ENCODE assay signal across 30 mouse cellular contexts in genomic region chr12:52012159-52012558, GRCm38 (mm10). TPM values are rescaled to one million over a fixed set of nuclear protein-coding genes. Genes with fewer than 3 reads are reported as not detected.
DNase-seq lines count a peak whose midpoint lies in the region; ATAC-seq and TF ChIP-seq lines count a peak whose summit lies in the region.
"Had no signal": no experiment of that assay in that cellular context is flagged by ENCODE, and none has a peak within 500 bp of the region (broad histone marks: within the 10 kb centered on the region; RNA-seq: fewer than 3 reads in every experiment).

No protein-coding gene starts in this region.

- H3K9ac ChIP-seq in forebrain, embryonic 12.5 days = no peak overlapping the region
- H3K9ac ChIP-seq in forebrain, embryonic 14.5 days (ENCODE audit: low read length) = no peak overlapping the region
- no peak overlapping the region for H3K9ac ChIP-seq in midbrain, embryonic 15.5 days
- no peak overlapping the region for H3K9ac ChIP-seq in midbrain, embryonic 12.5 days (replicated peaks)
- H3K9ac ChIP-seq in midbrain, postnatal 0 days (replicated peaks; ENCODE audit: low read length, poor library complexity, severe bottlenecking) = no peak overlapping the region
- H3K9ac ChIP-seq: embryonic facial prominence, embryonic 13.5 days; embryonic facial prominence, embryonic 15.5 days had no signal

- DNase-seq in forebrain, embryonic 14.5 days (ENCODE audit: low spot score) = no peak
- peak; percentile 67 for DNase-seq in heart, adult 11 months
- DNase-seq in heart, postnatal 4 days = no peak
- no peak for DNase-seq in midbrain, embryonic 10.5 days (ENCODE audit: low spot score)
- DNase-seq in midbrain, postnatal 0 days (ENCODE audit: low spot score) = no peak
- DNase-seq: adrenal gland, adult 2 months; adrenal gland, postnatal 10 days; adrenal gland, postnatal 25 days; cerebellum, adult 11 months; cerebellum, adult 18-20 months; cerebellum, adult 8-10 months; cerebellum, adult 9-11 months; cerebellum, postnatal 14 days; cerebellum, postnatal 36 days; embryo, embryonic 11 days had no signal

- H3K9me3 ChIP-seq in forebrain, embryonic 12.5 days = no peaks in the 10 kb centered on the region
- no peaks in the 10 kb centered on the region for H3K9me3 ChIP-seq in forebrain, embryonic 14.5 days (replicated peaks; ENCODE audit: control insufficient read depth, low read length)
- no peaks in the 10 kb centered on the region for H3K9me3 ChIP-seq in midbrain, embryonic 10.5 days (replicated peaks)
- H3K9me3 ChIP-seq in midbrain, embryonic 15.5 days = no peaks in the 10 kb centered on the region
- H3K9me3 ChIP-seq in midbrain, embryonic 12.5 days = no peaks in the 10 kb centered on the region
- no peaks in the 10 kb centered on the region for H3K9me3 ChIP-seq in midbrain, postnatal 0 days (ENCODE audit: low read length)
- H3K9me3 ChIP-seq: embryonic facial prominence, embryonic 13.5 days; embryonic facial prominence, embryonic 15.5 days had no signal

- peaks cover 11% of the 10 kb centered on the region; the same call in 1 of the 2 replicates for H3K4me1 ChIP-seq in forebrain, embryonic 12.5 days
- H3K4me1 ChIP-seq in forebrain, embryonic 14.5 days (ENCODE audit: control insufficient read depth, insufficient read depth, low read length) = no peaks in the 10 kb centered on the region
- peaks cover 15% of the 10 kb centered on the region for H3K4me1 ChIP-seq in midbrain, embryonic 10.5 days
- no peaks in the 10 kb centered on the region; the same call in 1 of the 2 replicates for H3K4me1 ChIP-seq in midbrain, embryonic 15.5 days
- peaks cover 12% of the 10 kb centered on the region; the same call in 1 of the 2 replicates for H3K4me1 ChIP-seq in midbrain, embryonic 12.5 days
- no peaks in the 10 kb centered on the region for H3K4me1 ChIP-seq in midbrain, postnatal 0 days (ENCODE audit: insufficient read depth, low read length)
- H3K4me1 ChIP-seq: embryonic facial prominence, embryonic 13.5 days; embryonic facial prominence, embryonic 15.5 days had no signal

- TF ChIP-seq CTCF in midbrain, postnatal 0 days (IDR thresholded peaks at IDR 0.05) = no peak

- no peaks in the 10 kb centered on the region for H3K27me3 ChIP-seq in forebrain, embryonic 12.5 days
- no peaks in the 10 kb centered on the region for H3K27me3 ChIP-seq in forebrain, embryonic 14.5 days (replicated peaks; ENCODE audit: control insufficient read depth, insufficient read depth, low read length)
- H3K27me3 ChIP-seq in midbrain, embryonic 10.5 days (ENCODE audit: low read depth, poor library complexity, severe bottlenecking) = no peaks in the 10 kb centered on the region
- H3K27me3 ChIP-seq in midbrain, embryonic 15.5 days (replicated peaks) = no peaks in the 10 kb centered on the region
- H3K27me3 ChIP-seq in midbrain, embryonic 12.5 days = no peaks in the 10 kb centered on the region
- no peaks in the 10 kb centered on the region for H3K27me3 ChIP-seq in midbrain, postnatal 0 days (ENCODE audit: insufficient read depth, low read length)
- H3K27me3 ChIP-seq: embryonic facial prominence, embryonic 13.5 days; embryonic facial prominence, embryonic 15.5 days had no signal

- no peak overlapping the region for H3K4me3 ChIP-seq in forebrain, embryonic 12.5 days (replicated peaks)
- H3K4me3 ChIP-seq in forebrain, embryonic 14.5 days (ENCODE audit: low read depth, low read length) = no peak overlapping the region
- H3K4me3 ChIP-seq in midbrain, embryonic 10.5 days = no peak overlapping the region
- H3K4me3 ChIP-seq in midbrain, embryonic 15.5 days = no peak overlapping the region
- H3K4me3 ChIP-seq in midbrain, embryonic 12.5 days = no peak overlapping the region
- no peak overlapping the region for H3K4me3 ChIP-seq in midbrain, postnatal 0 days (ENCODE audit: low read depth, low read length)
- H3K4me3 ChIP-seq: embryonic facial prominence, embryonic 13.5 days; embryonic facial prominence, embryonic 15.5 days; erythroblast, embryonic 14.5 days had no signal

- H3K36me3 ChIP-seq in forebrain, embryonic 12.5 days (replicated peaks) = no peaks in the 10 kb centered on the region
- no peaks in the 10 kb centered on the region for H3K36me3 ChIP-seq in forebrain, embryonic 14.5 days (ENCODE audit: control insufficient read depth, insufficient read depth, low read length)
- H3K36me3 ChIP-seq in midbrain, embryonic 10.5 days = no peaks in the 10 kb centered on the region
- H3K36me3 ChIP-seq in midbrain, embryonic 15.5 days (replicated peaks) = no peaks in the 10 kb centered on the region
- no peaks in the 10 kb centered on the region for H3K36me3 ChIP-seq in midbrain, embryonic 12.5 days
- no peaks in the 10 kb centered on the region for H3K36me3 ChIP-seq in midbrain, postnatal 0 days (ENCODE audit: insufficient read depth, low read length)
- H3K36me3 ChIP-seq: embryonic facial prominence, embryonic 13.5 days; embryonic facial prominence, embryonic 15.5 days had no signal

- no peak overlapping the region for H3K4me2 ChIP-seq in forebrain, embryonic 12.5 days
- no peak overlapping the region for H3K4me2 ChIP-seq in forebrain, embryonic 14.5 days (ENCODE audit: low read length)
- H3K4me2 ChIP-seq in midbrain, embryonic 15.5 days = no peak overlapping the region
- no peak overlapping the region for H3K4me2 ChIP-seq in midbrain, embryonic 12.5 days (replicated peaks)
- no peak overlapping the region for H3K4me2 ChIP-seq in midbrain, postnatal 0 days (ENCODE audit: low read depth, low read length, poor library complexity, severe bottlenecking)
- H3K4me2 ChIP-seq: embryonic facial prominence, embryonic 13.5 days; embryonic facial prominence, embryonic 15.5 days had no signal

- 88% methylated on average over 8 of the region's 8 CpGs for WGBS in forebrain, embryonic 12.5 days
- WGBS in forebrain, embryonic 14.5 days = 84% methylated on average over 8 of the region's 8 CpGs
- WGBS in midbrain, embryonic 10.5 days = 90% methylated on average over 8 of the region's 8 CpGs
- 75% methylated on average over 8 of the region's 8 CpGs for WGBS in midbrain, embryonic 15.5 days
- 80% methylated on average over 8 of the region's 8 CpGs for WGBS in midbrain, embryonic 12.5 days
- WGBS in midbrain, postnatal 0 days = 76% methylated on average over 8 of the region's 8 CpGs

- ATAC-seq in forebrain, embryonic 12.5 days (ENCODE audit: low FRiP score) = no peak
- ATAC-seq in forebrain, embryonic 14.5 days = no peak
- ATAC-seq in midbrain, embryonic 15.5 days (replicated peaks) = no peak
- ATAC-seq in midbrain, embryonic 12.5 days (ENCODE audit: low FRiP score, low read depth) = no peak
- ATAC-seq in midbrain, postnatal 0 days (ENCODE audit: low FRiP score) = no peak

- H3K27ac ChIP-seq in forebrain, embryonic 12.5 days = 0 out of 2 replicates have a peak overlapping the region, but pooled peaks have one; percentile 36
- no peak overlapping the region for H3K27ac ChIP-seq in forebrain, embryonic 14.5 days (ENCODE audit: low read depth, low read length)
- peak overlapping the region; percentile 61; the same call in 1 of the 2 replicates for H3K27ac ChIP-seq in midbrain, embryonic 10.5 days (replicated peaks)
- no peak overlapping the region for H3K27ac ChIP-seq in midbrain, embryonic 15.5 days
- 0 out of 2 replicates have a peak overlapping the region, but pooled peaks have one; percentile 10 for H3K27ac ChIP-seq in midbrain, embryonic 12.5 days (replicated peaks)
- H3K27ac ChIP-seq in midbrain, postnatal 0 days (ENCODE audit: low read depth, low read length) = no peak overlapping the region
- H3K27ac ChIP-seq: embryonic facial prominence, embryonic 13.5 days; embryonic facial prominence, embryonic 15.5 days had no signal

RNA-seq across cellular contexts. Expression of gene Dtd2, which starts 5.9 kb away (rescaled TPM):
- polyA plus RNA-seq in forebrain, embryonic 12.5 days (2016; fragmentation: Nextera tagmentation; extraction: Ambion mirVana) = 20.8 and 23.1 TPM in 2 replicates
- 16.1 and 16.2 TPM in 2 replicates for polyA plus RNA-seq in forebrain, embryonic 14.5 days (2014; fragmentation: Nextera tagmentation; extraction: Ambion mirVana)
- 1 to 10 TPM; 8.6 to 8.7 TPM for total RNA-seq in heart, postnatal 4 days (2021)
- 30.5 and 31.8 TPM in 2 replicates for polyA plus RNA-seq in midbrain, embryonic 10.5 days (2016; fragmentation: Nextera tagmentation; extraction: Ambion mirVana)
- polyA plus RNA-seq in midbrain, embryonic 15.5 days (2015; fragmentation: Nextera tagmentation; extraction: Ambion mirVana) = 19.1 and 19.2 TPM in 2 replicates
- 21.4 and 21.9 TPM in 2 replicates for polyA plus RNA-seq in midbrain, embryonic 12.5 days (2016; fragmentation: Nextera tagmentation; extraction: Ambion mirVana)
- 11.6 and 23.8 TPM in 2 replicates for total RNA-seq in midbrain, postnatal 0 days (2014; rRNA removed)
- polyA plus RNA-seq in midbrain, postnatal 0 days (2015; fragmentation: Nextera tagmentation; extraction: Ambion mirVana) = 31.1 and 33.2 TPM in 2 replicates

RNA-seq across cellular contexts. Expression of gene Gpr33, which starts 15.7 kb away (rescaled TPM):
- polyA plus RNA-seq in forebrain, embryonic 12.5 days (2016; fragmentation: Nextera tagmentation; extraction: Ambion mirVana) = not detected in 2 replicates
- not detected in 2 replicates for polyA plus RNA-seq in forebrain, embryonic 14.5 days (2014; fragmentation: Nextera tagmentation; extraction: Ambion mirVana)
- not detected for total RNA-seq in heart, postnatal 4 days (2021)
- polyA plus RNA-seq in midbrain, embryonic 10.5 days (2016; fragmentation: Nextera tagmentation; extraction: Ambion mirVana) = not detected in 2 replicates
- polyA plus RNA-seq in midbrain, embryonic 15.5 days (2015; fragmentation: Nextera tagmentation; extraction: Ambion mirVana) = not detected in 2 replicates
- polyA plus RNA-seq in midbrain, embryonic 12.5 days (2016; fragmentation: Nextera tagmentation; extraction: Ambion mirVana) = not detected in 2 replicates
- not detected in 2 replicates for total RNA-seq in midbrain, postnatal 0 days (2014; rRNA removed)
- polyA plus RNA-seq in midbrain, postnatal 0 days (2015; fragmentation: Nextera tagmentation; extraction: Ambion mirVana) = not detected in 2 replicates
- total RNA-seq: adrenal gland, adult 2 months; adrenal gland, postnatal 10 days; adrenal gland, postnatal 25 days; adrenal gland, postnatal 4 days; common myeloid progenitor, adult 5-6 weeks; ES-E14; MEL had no signal
- polyA plus RNA-seq: adrenal gland, adult 2 months; brain, embryonic 14.5 days; C2C12; embryonic facial prominence, embryonic 11.5 days; embryonic facial prominence, embryonic 13.5 days; embryonic facial prominence, embryonic 15.5 days; erythroblast, embryonic 14.5 days; forebrain, embryonic 11.5 days; frontal cortex, adult 2 months had no signal

RNA-seq across cellular contexts. Expression of gene Heatr5a, which starts 41.0 kb away (rescaled TPM):
- polyA plus RNA-seq in forebrain, embryonic 12.5 days (2016; fragmentation: Nextera tagmentation; extraction: Ambion mirVana) = 12.6 and 13.6 TPM in 2 replicates
- polyA plus RNA-seq in forebrain, embryonic 14.5 days (2014; fragmentation: Nextera tagmentation; extraction: Ambion mirVana) = 4.8 and 5.4 TPM in 2 replicates
- total RNA-seq in heart, postnatal 4 days (2021) = 10 to 100 TPM; 21.3 to 24.6 TPM
- 12.6 and 12.9 TPM in 2 replicates for polyA plus RNA-seq in midbrain, embryonic 10.5 days (2016; fragmentation: Nextera tagmentation; extraction: Ambion mirVana)
- 7.3 and 7.5 TPM in 2 replicates for polyA plus RNA-seq in midbrain, embryonic 15.5 days (2015; fragmentation: Nextera tagmentation; extraction: Ambion mirVana)
- 11.7 and 12.0 TPM in 2 replicates for polyA plus RNA-seq in midbrain, embryonic 12.5 days (2016; fragmentation: Nextera tagmentation; extraction: Ambion mirVana)
- total RNA-seq in midbrain, postnatal 0 days (2014; rRNA removed) = 17.7 and 25.3 TPM in 2 replicates
- 2.6 and 3.3 TPM in 2 replicates for polyA plus RNA-seq in midbrain, postnatal 0 days (2015; fragmentation: Nextera tagmentation; extraction: Ambion mirVana)

Comparison
In these comparisons a context has a peak if more than half of its experiments do, and no peak if none do; other contexts are left out.
1. H3K27ac ChIP-seq: peak in forebrain, embryonic 12.5 days (single experiment), midbrain, embryonic 10.5 days (single experiment) and midbrain, embryonic 12.5 days (single experiment); none in forebrain, embryonic 14.5 days (single experiment), midbrain, embryonic 15.5 days (single experiment) and midbrain, postnatal 0 days (single experiment).